Mouse (Mus musculus) heart, embryonic 12.5 days (tissue): ENCODE data around the gene Olfr520. TPM values are rescaled to one million over a fixed set of nuclear protein-coding genes. Genes with fewer than 3 reads are reported as not detected.
A peak's percentile ranks its signal among the peaks of the same experiment; 100 is the strongest.
"Not testable (repeated sequence)": the region's sequence is repeated elsewhere in the genome, so short reads cannot be mapped to it uniquely, and the experiment has no call there.

Experiments
- ATAC-seq: fragments of 200-750 bp; cut with Nextera tagmentation; 2 replicates; pipeline ENCODE4 v1.8.0; 2017; ENCODE audit warnings: moderate TSS enrichment, moderate library complexity; ENCODE audit not compliant: insufficient number of reproducible peaks, low FRiP score
- H3K27ac ChIP-seq: fragments of 300-500 bp; sonication (generic); 2 replicates; pipeline ENCODE4 v1.5.1; 2016; ENCODE audit warnings: mild to moderate bottlenecking, moderate library complexity; ENCODE audit not compliant: poor library complexity, severe bottlenecking
- H3K27me3 ChIP-seq: fragments of 300-500 bp; sonication (generic); replicated peaks from 2 replicates; pipeline ENCODE4 v1.6.1; 2016; ENCODE audit warnings: mild to moderate bottlenecking, moderate library complexity
- H3K36me3 ChIP-seq: fragments of 300-500 bp; sonication (generic); 2 replicates; pipeline ENCODE4 v1.6.1; 2016; ENCODE audit warnings: mild to moderate bottlenecking, moderate library complexity
- H3K4me1 ChIP-seq: fragments of 300-500 bp; sonication (generic); replicated peaks from 2 replicates; pipeline ENCODE4 v1.6.1; 2016; ENCODE audit warnings: mild to moderate bottlenecking
- H3K4me2 ChIP-seq: fragments of 300-500 bp; sonication (generic); 2 replicates; pipeline ENCODE4 v1.6.1; 2016; ENCODE audit warnings: mild to moderate bottlenecking, moderate library complexity
- H3K4me3 ChIP-seq: fragments of 300-500 bp; sonication (generic); 2 replicates; pipeline ENCODE4 v1.5.1; 2016; ENCODE audit warnings: mild to moderate bottlenecking
- H3K9ac ChIP-seq: fragments of 300-500 bp; sonication (generic); 2 replicates; pipeline ENCODE4 v1.6.1; 2016; ENCODE audit warnings: mild to moderate bottlenecking, moderate library complexity
- H3K9me3 ChIP-seq: fragments of 300-500 bp; sonication (generic); replicated peaks from 2 replicates; pipeline ENCODE4 v1.6.1; 2016; ENCODE audit warnings: mild to moderate bottlenecking, moderate library complexity
- WGBS: fragments of 180-500 bp; shearing (Covaris S2); methylation state at CpG from one replicate; pipeline ENCODE4 v1.1.7; 2016; 5-methylcytosine and 5-hydroxymethylcytosine counted together
- polyA plus RNA-seq: library from polyadenylated mRNA; unstranded; fragments of >200 nt; fragmentation: Nextera tagmentation; extraction: Ambion mirVana; gene quantifications from 2 replicates; pipeline ENCODE4 v1.2.1, GENCODE M21; 2016

Olfr520 gene
- polyA plus RNA-seq, result not detected in 2 replicates

- Histone ChIP-seq H3K9ac (no peak within 1 kb of the TSS), H3K4me3 (no peak within 1 kb of the TSS), H3K4me2 (no peak within 1 kb of the TSS), H3K36me3 (no peaks in the 10 kb centered on the region), H3K9me3 (no peaks in the 10 kb centered on the region), H3K27ac (no peak within 1 kb of the TSS), H3K4me1 (0 out of 2 replicates have a peak, but pooled peaks cover 6% of the 10 kb centered on the region), H3K27me3 (no peaks in the 10 kb centered on the region)
- 84% methylated on average over 2 of the region's 2 CpGs for whole genome bisulfite sequencing
- ATAC-seq, result no peak
These were observed at the start of gene Olfr520 for GRCm38 (mm10) chr7:99729973-99730372. TSS of gene Olfr520 (plus strand) at chr7:99730273.

- Histone ChIP-seq H3K36me3 (no peaks in the 10 kb centered on the region), H3K27me3 (peaks cover 15% of the 10 kb centered on the region), H3K9me3 (no peaks in the 10 kb centered on the region), H3K4me3 (no peak overlapping the region), H3K9ac (no peak overlapping the region), H3K27ac (0 out of 2 replicates have a peak overlapping the region, but pooled peaks have one; percentile 41), H3K4me2 (0 out of 2 replicates have a peak overlapping the region, but pooled peaks have one; percentile 8), H3K4me1 (peaks cover 13% of the 10 kb centered on the region)
- peak; percentile 63 for ATAC-seq
- 34% methylated on average over 5 of the region's 5 CpGs for WGBS
These were observed 49.3 kb upstream of the Olfr520 start for GRCm38 (mm10) chr7:99680771-99681170.

GRCm38 (mm10) chr7:99684086-99684485 lies 46.0 kb upstream of the Olfr520 start:
- no peak for ATAC-seq
- H3K4me2 ChIP-seq, result no peak overlapping the region
- H3K27ac ChIP-seq, result no peak overlapping the region
- no peaks in the 10 kb centered on the region for H3K9me3 ChIP-seq
- WGBS, result 57% methylated on average over 4 of the region's 4 CpGs
- peaks cover 13% of the 10 kb centered on the region for H3K4me1 ChIP-seq
- H3K27me3 ChIP-seq, result peaks cover 18% of the 10 kb centered on the region
- H3K4me3 ChIP-seq, result no peak overlapping the region
- no peaks in the 10 kb centered on the region for H3K36me3 ChIP-seq
- no peak overlapping the region for H3K9ac ChIP-seq

- no peak for ATAC-seq
- 64% methylated on average over 7 of the region's 7 CpGs for WGBS
- Histone ChIP-seq H3K9me3 (no peaks in the 10 kb centered on the region), H3K27ac (no peak overlapping the region), H3K9ac (no peak overlapping the region), H3K4me3 (no peak overlapping the region), H3K4me2 (no peak overlapping the region), H3K36me3 (no peaks in the 10 kb centered on the region), H3K4me1 (peaks cover 8% of the 10 kb centered on the region; the same call in 1 of the 2 replicates), H3K27me3 (peaks cover 6% of the 10 kb centered on the region; the same call in 1 of the 2 replicates)
These were observed 39.3 kb upstream of the Olfr520 start for GRCm38 (mm10) chr7:99690819-99691218.

GRCm38 (mm10) chr7:99692396-99692795 lies 37.7 kb upstream of the Olfr520 start:
- no peaks in the 10 kb centered on the region for H3K36me3 ChIP-seq
- H3K4me1 ChIP-seq, result peaks cover 8% of the 10 kb centered on the region; the same call in 1 of the 2 replicates
- 50% methylated on average over 3 of the region's 3 CpGs for WGBS
- H3K4me3 ChIP-seq, result no peak overlapping the region
- ATAC-seq, result 0 out of 2 replicates have a peak, but pooled peaks have one; percentile 15
- H3K27ac ChIP-seq, result no peak overlapping the region; the same call in 1 of the 2 replicates
- H3K9ac ChIP-seq, result no peak overlapping the region
- H3K27me3 ChIP-seq, result peaks cover 3% of the 10 kb centered on the region; the same call in 1 of the 2 replicates
- H3K4me2 ChIP-seq, result no peak overlapping the region
- no peaks in the 10 kb centered on the region for H3K9me3 ChIP-seq

GRCm38 (mm10) chr7:99693387-99693786 lies 36.7 kb upstream of the Olfr520 start:
- no peak overlapping the region for H3K27ac ChIP-seq
- H3K36me3 ChIP-seq, result no peaks in the 10 kb centered on the region
- H3K4me3 ChIP-seq, result no peak overlapping the region
- no peak for ATAC-seq
- peaks cover 3% of the 10 kb centered on the region; the same call in 1 of the 2 replicates for H3K27me3 ChIP-seq
- H3K9ac ChIP-seq, result no peak overlapping the region
- peaks cover 8% of the 10 kb centered on the region; the same call in 1 of the 2 replicates for H3K4me1 ChIP-seq
- no peak overlapping the region for H3K4me2 ChIP-seq
- 87% methylated on average over 3 of the region's 3 CpGs for WGBS
- no peaks in the 10 kb centered on the region for H3K9me3 ChIP-seq

- no peaks in the 10 kb centered on the region for H3K36me3 ChIP-seq
- no peak overlapping the region for H3K4me3 ChIP-seq
- no peak overlapping the region for H3K27ac ChIP-seq
- H3K9me3 ChIP-seq, result no peaks in the 10 kb centered on the region
- WGBS, result 78% methylated on average over 3 of the region's 3 CpGs
- no peak overlapping the region for H3K9ac ChIP-seq
- H3K4me2 ChIP-seq, result no peak overlapping the region
- H3K4me1 ChIP-seq, result peaks cover 8% of the 10 kb centered on the region; the same call in 1 of the 2 replicates
- ATAC-seq, result no peak
- H3K27me3 ChIP-seq, result 0 out of 2 replicates have a peak, but pooled peaks cover 3% of the 10 kb centered on the region
These were observed 36.1 kb upstream of the Olfr520 start for GRCm38 (mm10) chr7:99693976-99694375.

GRCm38 (mm10) chr7:99694424-99694823 lies 35.6 kb upstream of the Olfr520 start:
- not testable (repeated sequence) for H3K27me3 ChIP-seq, H3K4me3 ChIP-seq, H3K36me3 ChIP-seq, H3K9ac ChIP-seq, H3K4me2 ChIP-seq, ATAC-seq, H3K9me3 ChIP-seq, H3K27ac ChIP-seq
- H3K4me1 ChIP-seq, result peaks cover 12% of the 10 kb centered on the region; the same call in 1 of the 2 replicates
- 69% methylated on average over 5 of the region's 5 CpGs for WGBS

GRCm38 (mm10) chr7:99695471-99696057 lies 34.5 kb upstream of the Olfr520 start:
- Histone ChIP-seq H3K36me3 (no peaks in the 10 kb centered on the region), H3K4me2 (no peak overlapping the region), H3K9me3 (no peaks in the 10 kb centered on the region), H3K4me1 (0 out of 2 replicates have a peak, but pooled peaks cover 7% of the 10 kb centered on the region), H3K4me3 (no peak overlapping the region), H3K27ac (no peak overlapping the region), H3K27me3 (no peaks in the 10 kb centered on the region), H3K9ac (no peak overlapping the region)
- WGBS, result 84% methylated on average over 8 of the region's 8 CpGs
- no peak for ATAC-seq

GRCm38 (mm10) chr7:99698576-99698975 lies 31.5 kb upstream of the Olfr520 start:
- no peaks in the 10 kb centered on the region for H3K36me3 ChIP-seq
- no peak overlapping the region for H3K27ac ChIP-seq
- H3K27me3 ChIP-seq, result 0 out of 2 replicates have a peak, but pooled peaks cover 3% of the 10 kb centered on the region
- no peak overlapping the region for H3K4me2 ChIP-seq
- no peak overlapping the region for H3K4me3 ChIP-seq
- no peaks in the 10 kb centered on the region for H3K9me3 ChIP-seq
- ATAC-seq, result no peak
- WGBS, result 79% methylated on average over 3 of the region's 3 CpGs
- peaks cover 14% of the 10 kb centered on the region; the same call in 1 of the 2 replicates for H3K4me1 ChIP-seq
- H3K9ac ChIP-seq, result no peak overlapping the region

GRCm38 (mm10) chr7:99699106-99699505 lies 31.0 kb upstream of the Olfr520 start:
- ATAC-seq, result no peak
- no peak overlapping the region for H3K9ac ChIP-seq
- H3K27ac ChIP-seq, result no peak overlapping the region
- no peaks in the 10 kb centered on the region for H3K9me3 ChIP-seq
- H3K4me2 ChIP-seq, result no peak overlapping the region
- H3K4me1 ChIP-seq, result peaks cover 14% of the 10 kb centered on the region; the same call in 1 of the 2 replicates
- H3K27me3 ChIP-seq, result 0 out of 2 replicates have a peak, but pooled peaks cover 3% of the 10 kb centered on the region
- no peaks in the 10 kb centered on the region for H3K36me3 ChIP-seq
- 53% methylated on average over 3 of the region's 3 CpGs for WGBS
- H3K4me3 ChIP-seq, result no peak overlapping the region
